Mouse (Mus musculus) liver, adult (tissue): ENCODE measurements around the gene Gps2.

Source experiments
- GATA4 ChIP-seq: IDR thresholded peaks from 2 replicates; pipeline ENCODE4 v1.6.1; 2014; ENCODE audit warnings: mild to moderate bottlenecking, low read length; ENCODE audit not compliant: insufficient replicate concordance

Gene Gps2

GRCm38 (mm10) chr11:69936714-69937347 is 23.1 kb downstream of the Gps2 start:
- TF ChIP-seq GATA4, result no peak

GRCm38 (mm10) chr11:69937385-69937784 is 23.7 kb downstream of the Gps2 start:
- TF ChIP-seq GATA4, result no peak

DNA sequence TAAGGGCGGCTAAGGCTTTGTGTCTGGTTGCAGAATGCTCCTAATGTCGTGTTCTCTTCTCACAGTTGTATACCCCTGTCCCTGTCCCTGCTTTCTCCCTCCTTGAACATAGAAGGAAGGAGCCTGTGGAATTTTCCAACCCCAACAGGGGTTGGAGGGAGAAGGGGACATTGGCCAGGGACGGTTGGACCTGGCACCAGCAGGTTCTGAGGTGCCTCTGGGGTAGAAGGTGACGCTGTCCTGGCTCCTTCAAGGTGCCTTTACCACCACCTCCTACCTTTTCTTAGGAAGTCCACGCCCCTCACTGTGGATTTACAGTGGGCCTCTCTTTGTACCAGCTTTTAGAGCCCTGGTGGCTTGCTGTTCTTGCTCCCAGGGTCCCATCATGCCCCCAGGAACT is 24.1 kb downstream of the Gps2 start:
- no peak for TF ChIP-seq GATA4

DNA sequence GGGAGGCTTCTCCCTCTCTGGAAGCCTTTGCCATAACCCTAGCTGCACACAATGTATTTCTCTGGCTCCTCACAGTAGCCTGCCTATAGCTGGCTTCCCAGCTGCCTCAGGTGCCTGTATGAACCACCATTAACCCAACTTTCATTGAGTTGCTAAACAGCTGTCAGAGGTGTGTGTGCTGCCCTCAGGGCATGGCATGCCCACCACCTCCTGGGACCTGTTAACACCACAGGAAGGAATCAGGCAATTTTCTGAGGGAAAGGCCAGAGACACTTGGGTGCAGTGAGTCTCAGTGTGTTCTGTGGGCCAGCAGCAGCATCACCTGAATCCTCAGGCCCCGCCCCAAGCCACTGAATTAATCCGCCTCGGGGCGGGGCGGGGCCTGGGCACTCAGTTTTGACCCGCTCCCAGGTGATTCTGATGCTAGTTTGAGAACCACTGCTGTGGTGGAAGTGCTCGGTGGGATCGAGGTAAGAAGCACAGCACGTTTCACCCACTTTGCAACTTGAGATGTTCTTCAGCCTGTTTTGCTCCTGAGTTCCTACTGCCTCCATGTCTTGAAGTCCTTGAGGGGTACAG is 24.8 kb downstream of the Gps2 start:
- no peak for TF ChIP-seq GATA4

GRCm38 (mm10) chr11:69939181-69939580 is 25.5 kb downstream of the Gps2 start:
- TF ChIP-seq GATA4, result no peak

- TF ChIP-seq GATA4, result no peak
Observed at GRCm38 (mm10) chr11:69939731-69940130, 26.0 kb downstream of the Gps2 start.

GRCm38 (mm10) chr11:69940962-69941361 is 27.3 kb downstream of the Gps2 start:
- TF ChIP-seq GATA4, result no peak

DNA sequence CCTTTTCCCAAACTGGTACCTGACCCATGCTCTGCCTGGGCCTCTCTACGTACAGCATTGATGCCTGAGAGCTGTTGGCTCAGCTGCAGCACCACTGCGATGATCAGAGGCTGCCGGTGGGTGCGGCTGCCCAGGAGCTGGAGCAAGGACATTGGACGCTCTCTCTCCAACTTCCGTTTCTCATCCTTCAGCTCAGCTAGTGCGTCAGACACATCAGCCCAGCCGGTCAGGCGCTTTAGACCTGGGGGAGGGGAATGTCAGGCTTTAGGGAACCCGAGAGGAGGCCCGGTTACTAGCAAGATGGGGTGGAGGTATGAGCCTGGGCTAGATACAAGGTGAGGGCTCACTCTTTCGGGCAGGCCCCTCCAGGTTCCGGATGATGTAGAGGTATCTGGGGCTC is 31.5 kb downstream of the Gps2 start:
- TF ChIP-seq GATA4, result no peak

DNA sequence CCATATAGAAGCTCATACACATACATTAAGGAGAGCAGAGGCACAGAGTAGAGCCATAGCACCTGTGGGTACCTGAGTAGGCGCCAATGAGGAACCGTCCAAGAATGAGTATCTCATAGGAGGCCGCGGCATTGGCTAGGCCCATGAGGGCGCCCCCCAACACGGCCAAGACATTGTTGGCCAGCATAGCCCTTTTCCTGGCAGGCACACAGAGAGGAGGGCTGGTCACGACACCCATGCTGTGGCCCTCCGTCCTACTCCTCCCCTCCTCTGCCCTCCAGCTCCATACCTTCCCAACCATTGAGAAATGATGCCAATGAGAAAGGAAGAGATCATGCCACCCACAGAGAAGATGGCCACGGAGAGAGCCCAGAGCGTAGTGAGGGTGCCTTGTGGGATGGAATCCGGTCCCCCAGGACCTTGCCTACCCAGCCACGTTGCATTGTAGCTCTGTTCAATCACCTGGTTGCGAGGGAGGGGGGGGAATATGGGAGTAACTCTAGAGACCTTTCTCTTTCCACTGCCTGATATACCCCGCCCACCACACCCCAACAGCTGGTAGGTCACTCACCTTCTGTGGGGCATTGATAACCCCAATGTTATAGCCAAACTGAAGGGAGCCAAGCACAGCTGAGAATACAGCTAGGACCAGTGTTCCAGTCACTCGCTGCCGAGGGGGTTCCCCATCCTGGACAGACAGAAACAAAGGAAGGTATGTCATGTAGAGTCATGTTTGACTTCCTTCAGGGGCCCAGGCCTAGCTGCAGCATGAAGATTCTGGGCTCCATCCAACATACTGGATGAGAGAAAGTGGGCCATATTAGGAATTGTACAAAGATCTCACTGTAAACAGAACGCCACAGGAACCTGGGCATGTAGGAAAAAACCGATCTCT is 32.6 kb downstream of the Gps2 start:
- TF ChIP-seq GATA4, result no peak

GRCm38 (mm10) chr11:69947337-69948065 is 33.8 kb downstream of the Gps2 start:
- no peak for TF ChIP-seq GATA4

DNA sequence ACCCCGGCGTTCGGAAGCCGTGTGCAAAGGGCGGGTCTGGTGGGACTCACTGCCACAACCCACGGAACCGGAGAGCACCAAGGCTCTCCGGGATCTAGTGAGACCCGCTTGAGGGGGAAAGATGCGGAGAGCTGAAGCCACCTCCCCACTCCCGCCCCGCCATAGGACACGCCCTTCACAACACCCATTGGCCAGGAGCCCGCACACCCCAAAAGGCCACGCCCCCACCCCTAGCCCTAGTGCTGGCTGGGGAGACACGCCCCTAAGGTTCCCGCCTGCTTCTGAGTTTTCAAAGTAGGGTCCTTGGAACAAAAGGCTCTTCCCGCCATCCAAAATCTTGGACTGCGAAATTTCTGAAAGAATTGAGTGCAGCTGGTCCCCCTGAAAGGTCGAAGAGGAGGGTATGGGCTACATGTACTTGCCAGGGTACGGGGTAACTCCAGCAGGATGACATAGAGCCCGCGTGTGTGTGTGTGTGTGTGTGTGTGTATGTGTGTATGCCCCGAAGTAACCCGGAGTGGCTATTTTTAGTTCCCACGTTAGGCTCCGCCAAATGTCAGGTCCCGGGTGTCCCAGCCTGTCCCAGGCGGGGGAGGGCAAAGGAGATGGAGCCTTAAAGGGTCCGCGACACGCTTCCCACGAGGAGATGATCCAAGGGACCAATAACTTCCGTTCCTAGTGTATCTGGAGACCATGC is 34.5 kb downstream of the Gps2 start, which contains the start of gene Slc2a4:
Slc2a4 (minus strand) TSS at position 123 of the 697 bp plus-strand sequence.
- no peak for TF ChIP-seq GATA4

DNA sequence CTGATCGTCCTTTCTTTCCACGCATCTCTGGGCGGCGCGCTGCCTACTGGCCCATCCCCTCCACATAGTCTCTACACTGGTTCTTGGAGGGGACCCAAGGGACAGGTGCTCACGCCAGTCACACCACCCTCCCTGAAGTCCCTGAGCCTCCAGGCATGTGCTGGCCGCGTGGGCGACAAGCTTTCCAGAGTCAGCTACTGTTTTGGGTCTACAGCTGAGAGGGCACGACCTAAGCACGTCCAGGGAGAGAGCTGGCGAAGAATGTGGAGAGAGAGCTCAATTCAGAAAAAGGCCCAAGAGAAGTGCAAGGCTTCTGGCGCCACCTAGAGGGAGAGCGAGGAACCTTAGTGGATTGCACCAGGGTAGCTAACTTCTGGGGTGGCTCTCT is 35.1 kb downstream of the Gps2 start:
- TF ChIP-seq GATA4, result no peak

- TF ChIP-seq GATA4, result no peak
Observed at GRCm38 (mm10) chr11:69950807-69951459, 37.2 kb downstream of the Gps2 start.

DNA sequence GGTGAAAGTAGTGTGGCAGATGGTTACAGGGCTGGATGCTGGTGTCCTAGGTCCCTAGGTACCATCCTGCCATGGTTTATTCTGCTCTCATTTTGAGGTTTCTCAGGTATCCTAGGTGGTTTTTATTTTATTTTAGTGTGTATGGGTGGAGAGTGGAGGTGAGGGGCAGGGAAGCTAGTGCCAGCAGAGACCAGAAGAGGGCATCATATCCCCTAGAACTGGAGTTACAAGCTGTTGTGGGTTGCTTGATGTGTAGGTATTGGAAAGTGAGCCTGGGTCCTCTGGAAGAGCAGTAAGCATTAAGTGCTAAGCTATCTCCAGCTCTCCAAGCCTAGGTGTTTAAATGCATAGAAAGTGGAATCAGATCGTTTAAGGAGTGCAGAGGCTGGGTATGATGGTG is 38.6 kb downstream of the Gps2 start:
- no peak for TF ChIP-seq GATA4
